Mouse (Mus musculus): ENCODE measurements around the gene Tiam1. TPM values are rescaled to one million over a fixed set of nuclear protein-coding genes. Genes with fewer than 3 reads are reported as not detected.

Gene Tiam1
- total RNA-seq (2021), result 10 to 100 TPM; 58.8 to 64.4 TPM

DNA sequence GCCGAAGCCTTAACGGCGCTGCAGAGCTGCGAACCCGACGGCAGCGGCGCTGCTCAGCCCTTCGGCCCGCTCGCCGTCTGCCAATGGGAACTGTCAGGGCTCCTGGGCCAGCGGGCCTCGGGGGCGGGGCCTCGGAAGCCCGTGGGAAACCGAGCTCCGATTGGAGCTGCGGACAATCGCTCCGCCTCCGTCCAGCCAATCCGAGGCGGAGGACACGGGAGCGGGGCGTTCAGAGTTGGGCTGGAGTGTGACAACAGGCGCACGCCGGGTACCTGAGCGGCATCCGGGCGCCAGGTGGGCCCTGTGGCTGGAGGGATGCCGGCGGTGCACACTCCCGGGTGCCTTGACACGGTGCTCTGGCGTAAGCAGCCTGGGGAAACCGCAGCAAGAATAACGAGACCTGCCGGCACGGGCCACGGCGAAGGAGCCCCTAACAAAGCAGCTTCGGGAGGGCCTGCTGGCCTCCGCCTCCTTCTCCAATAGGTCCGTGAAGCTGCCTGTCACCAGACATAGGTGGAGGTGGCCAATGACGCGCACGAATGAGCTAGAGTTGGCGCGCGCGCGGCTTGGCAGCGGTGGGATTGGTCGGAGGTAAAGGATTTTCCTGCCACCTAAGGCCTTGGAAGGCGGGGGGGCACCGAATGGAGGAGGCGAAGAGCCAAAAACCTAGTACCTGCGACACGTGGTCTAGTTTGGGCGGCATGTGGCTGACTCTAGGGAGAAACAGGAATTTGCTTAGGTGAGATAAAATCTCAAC, at the start of gene Tiam1:
Gene Tiam1 (minus strand): TSS at position 10 of the 757 bp plus-strand sequence.
- intact Hi-C loops (cut with DNase I), result no loop called here
- peak; percentile 99 for DNase-seq

DNA sequence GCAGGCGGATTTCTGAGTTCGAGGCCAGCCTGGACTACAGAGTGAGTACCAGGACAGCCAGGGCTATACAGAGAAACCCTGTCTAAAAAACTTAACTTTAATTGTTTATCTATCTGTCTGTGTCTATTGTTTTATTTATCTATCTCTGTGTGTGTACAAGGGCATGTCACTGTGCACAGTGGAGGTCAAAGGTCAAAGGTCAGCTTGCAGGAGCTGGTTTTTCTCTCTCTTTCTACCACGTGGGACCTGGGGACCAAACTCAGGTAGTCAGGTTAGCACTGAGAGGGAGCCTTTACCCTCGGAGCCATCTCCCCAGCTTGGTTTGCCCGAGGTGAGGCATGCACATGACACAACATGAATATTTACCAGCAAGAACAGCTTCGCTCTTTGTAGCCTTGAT, 47.7 kb upstream of the Tiam1 start:
- DNase-seq, result no peak
- intact Hi-C loops (cut with DNase I), result no loop called here

DNA sequence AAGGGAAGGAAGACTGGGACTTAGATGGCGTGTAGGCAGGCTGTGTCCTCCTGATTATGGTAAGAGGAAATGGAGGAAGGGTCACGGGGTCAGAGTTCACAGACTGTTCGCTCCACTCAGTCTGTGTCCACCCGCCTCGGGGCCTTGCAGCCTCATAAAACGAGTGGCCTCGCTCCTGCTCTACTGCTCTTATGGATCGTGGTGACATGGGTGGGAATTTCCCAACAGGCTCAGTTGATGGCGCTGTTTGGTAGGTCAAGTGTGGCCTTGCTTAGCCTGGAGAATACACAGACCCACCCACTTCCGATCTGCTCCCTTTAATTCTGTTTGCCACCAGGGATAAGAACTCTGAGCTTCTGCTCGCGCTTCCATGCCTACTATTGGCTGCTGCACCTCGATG, 43.9 kb upstream of the Tiam1 start:
- intact Hi-C loops (cut with DNase I), result no loop called here
- DNase-seq, result no peak

DNA sequence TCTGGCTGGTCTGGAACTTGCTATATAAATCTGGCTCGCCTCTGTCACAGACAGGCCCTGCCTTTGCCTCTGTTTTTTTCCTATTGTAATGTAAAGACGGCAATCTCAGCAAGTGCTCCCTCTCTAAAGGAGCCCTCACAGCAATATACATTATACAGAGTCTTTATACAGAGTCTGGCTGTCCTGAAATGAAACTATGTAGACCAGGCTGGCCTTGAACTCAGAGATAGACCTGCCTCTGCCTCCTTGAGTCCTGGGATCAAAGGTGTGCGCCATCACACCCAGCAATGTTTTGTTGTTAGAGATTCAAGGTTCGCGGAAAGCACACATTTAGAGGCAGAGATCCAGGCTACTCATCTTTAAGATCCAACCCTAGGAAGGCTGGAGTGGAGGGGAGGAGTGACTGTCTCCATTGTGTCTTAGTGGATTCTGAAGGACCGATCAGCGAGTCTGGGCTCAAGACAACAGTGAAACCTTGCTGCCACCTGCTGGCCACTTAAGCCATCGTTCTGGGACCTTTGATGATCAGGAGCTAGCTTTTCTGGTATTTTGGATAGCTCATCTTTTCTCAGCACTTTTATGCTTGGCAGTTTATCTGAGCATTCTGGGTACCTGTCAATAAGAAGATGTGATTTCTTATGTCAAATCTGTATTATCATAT, 42.5 kb upstream of the Tiam1 start:
- intact Hi-C loops (cut with DNase I), result no loop called here
- peak; percentile 83 for DNase-seq

DNA sequence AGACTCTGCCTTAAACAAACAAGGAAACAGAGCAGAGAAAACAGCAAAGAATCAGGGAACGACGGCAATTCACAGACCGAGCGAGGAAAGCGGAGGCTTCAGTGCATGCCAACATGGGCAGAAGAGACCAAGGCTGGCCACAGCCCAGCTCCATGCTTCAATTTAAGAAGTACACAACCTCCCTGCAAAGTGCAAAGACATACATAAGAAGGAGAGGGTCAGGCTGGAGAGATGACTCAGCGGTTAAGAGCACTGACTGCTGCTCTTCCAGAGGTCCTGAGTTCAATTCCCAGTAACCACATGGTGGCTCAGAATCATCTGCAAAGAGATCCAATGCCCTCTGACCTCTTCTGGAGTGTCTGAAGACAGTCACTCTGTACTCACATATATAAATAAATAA, 40.6 kb upstream of the Tiam1 start:
- no peak for DNase-seq
- intact Hi-C loops (cut with DNase I), result loop anchor here (5.0 kb wide), 1 partner anchor 412 kb away; no protein-coding TSS in a partner anchor

DNA sequence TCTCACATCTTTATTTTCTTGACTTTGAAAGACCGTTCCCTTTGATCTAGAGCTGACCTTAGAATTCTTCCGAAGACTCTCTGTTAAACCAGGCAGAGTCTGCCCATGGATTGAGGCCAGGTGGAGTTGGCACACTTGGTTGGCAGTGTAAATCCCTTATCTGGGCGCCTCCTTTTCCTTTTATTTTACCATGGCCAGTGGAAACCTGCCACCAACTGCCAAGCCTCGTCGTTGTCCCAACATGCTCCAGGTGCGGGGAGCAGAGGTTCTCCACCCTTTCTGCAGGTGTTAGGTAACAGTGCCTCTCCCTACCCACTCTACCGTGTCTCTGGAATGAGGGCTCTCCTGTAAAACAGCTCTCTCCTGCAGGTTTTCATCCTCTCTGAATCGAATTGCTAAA, 38.1 kb upstream of the Tiam1 start:
- DNase-seq, result no peak
- intact Hi-C loops (cut with DNase I), result loop anchor here (5.0 kb wide), 1 partner anchor 409 kb away; no protein-coding TSS in a partner anchor

DNA sequence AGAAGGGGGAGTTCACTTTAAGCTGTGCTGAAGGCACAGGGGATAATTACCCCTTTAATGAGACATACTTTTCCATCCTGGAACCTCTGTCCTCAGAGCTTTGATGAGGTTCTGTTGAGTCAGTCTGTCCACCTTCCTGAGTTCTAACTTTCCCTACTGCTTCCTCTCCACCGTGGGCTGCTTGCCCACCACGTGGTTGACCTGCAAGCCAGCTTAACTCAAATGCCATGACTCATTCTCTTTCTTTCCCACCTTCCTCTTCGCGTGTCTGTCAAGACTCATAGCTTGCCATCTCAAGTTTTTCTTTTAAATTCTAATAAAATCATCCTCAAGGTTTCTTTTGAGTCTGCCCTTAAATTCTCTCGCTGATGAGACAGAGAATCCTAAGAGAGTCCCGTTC, 37.4 kb upstream of the Tiam1 start:
- intact Hi-C loops (cut with DNase I), result loop anchor here (5.0 kb wide), 1 partner anchor 409 kb away; no protein-coding TSS in a partner anchor
- no peak for DNase-seq

DNA sequence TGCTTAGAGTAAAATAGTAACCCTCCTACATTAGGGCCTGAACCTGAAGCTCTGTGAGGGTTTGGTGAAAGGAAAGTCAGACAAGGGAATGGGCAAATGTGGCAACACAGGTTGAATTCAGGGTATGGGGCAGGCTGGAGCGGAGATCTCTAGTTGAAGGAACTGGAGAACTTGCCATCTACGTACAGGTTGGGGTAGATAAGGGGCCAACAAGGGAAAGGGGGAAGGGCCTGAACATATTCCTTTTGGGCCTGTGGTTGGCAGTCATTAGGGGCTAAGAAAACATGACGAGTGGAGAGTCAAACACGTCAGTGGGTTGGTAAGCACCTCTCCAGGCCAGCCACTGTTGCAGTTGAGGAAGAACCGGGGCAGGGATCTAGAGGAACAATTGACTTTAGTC, 36.3 kb upstream of the Tiam1 start:
- DNase-seq, result no peak
- intact Hi-C loops (cut with DNase I), result loop anchor here (5.0 kb wide), 1 partner anchor 408 kb away; no protein-coding TSS in a partner anchor

DNA sequence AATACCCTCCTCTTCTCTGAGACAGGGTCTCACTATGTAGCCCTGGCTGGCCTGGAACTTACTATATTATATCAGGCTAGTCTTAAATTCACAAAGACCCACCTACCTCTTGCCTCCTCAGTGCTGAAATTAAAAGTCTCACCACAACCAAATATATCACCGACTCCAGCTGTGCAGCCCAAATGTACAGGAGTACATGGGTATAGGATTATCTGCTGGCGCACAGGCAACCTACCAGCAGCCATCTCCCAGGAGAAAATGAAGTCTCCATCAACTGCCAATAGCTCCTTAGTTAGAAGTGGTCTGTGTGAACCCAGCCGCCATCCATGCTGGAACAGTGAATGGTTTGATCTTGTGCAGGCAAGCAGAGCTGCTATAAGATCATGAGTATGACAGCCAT, 34.8 kb upstream of the Tiam1 start:
- intact Hi-C loops (cut with DNase I), result no loop called here
- no peak for DNase-seq

DNA sequence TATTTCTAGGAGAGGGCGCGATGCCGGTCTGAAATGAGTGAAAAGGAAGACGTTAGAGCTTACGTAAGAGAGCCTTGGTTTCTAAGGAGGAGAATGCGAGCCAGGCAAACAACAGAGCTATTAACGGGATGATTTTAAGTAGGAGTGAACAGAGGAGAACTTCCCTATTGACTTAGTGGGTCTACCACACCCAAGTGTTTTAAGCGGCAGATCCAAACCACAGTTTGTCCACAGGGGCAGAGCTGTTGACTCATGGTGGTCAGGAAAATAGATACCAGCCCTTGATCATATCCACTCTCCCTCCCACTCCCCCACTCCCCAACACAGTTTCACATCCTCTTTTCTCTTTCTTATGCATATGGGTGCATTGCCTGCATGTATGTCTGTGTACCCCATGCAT, 33.9 kb upstream of the Tiam1 start:
- intact Hi-C loops (cut with DNase I), result no loop called here
- no peak for DNase-seq

DNA sequence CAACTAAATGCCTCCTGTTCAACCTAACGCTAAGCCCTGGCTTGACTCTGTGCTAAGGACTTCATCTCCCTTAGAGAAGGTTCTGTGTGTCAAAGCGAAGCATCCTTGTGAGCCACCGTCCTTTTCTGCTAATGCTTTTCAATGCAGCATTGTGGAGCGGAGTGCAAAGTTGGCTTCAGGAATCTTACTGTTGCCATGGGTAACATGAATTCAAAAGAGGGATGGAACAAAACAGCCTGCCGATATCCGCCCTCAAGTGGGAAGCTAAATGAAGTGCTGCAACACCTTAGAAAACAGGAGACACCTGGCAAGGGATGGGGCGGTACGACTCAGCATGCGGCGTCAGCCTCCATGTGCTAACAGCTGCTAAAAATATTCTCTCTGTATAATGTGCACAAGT, 32.9 kb upstream of the Tiam1 start:
- intact Hi-C loops (cut with DNase I), result no loop called here
- DNase-seq, result no peak

DNA sequence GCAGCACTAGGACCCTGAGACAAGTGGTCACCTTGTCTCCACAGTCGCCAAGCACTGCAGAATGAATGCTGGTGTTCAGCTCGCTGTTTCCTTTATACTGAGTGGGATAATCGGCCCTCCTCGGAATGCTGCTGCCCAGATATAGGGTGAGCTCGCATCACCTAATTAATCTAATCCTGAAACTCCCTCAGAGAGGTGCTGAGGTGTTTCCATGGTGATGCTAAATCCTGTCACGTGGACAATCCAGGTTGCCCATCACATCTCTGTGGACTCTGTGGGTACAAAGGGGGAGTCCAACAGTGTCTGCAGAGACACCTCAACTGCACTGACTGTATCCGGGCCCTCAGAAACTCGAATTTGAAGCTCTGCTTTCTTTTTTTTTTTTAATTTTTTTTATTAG, 27.8 kb upstream of the Tiam1 start:
- intact Hi-C loops (cut with DNase I), result no loop called here
- DNase-seq, result no peak

DNA sequence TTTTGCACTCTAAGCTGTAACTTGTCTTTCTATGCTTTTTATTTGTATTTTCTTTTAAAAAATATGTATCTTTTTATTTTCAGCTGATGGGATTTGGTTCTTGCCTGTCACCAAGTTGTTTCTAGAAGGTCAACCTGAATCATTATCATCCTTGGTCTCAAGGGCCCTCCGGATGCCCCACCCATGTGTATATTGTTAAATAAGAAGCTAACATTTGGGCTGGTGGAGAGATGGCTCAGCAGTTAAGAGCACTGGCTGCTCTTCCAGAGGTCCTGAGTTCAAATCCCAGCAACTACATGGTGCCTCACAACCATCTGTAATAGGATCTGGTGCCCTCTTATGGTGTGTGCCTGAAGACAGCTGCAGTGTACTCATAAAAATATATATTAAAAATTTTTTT, 27.1 kb upstream of the Tiam1 start:
- no peak for DNase-seq
- intact Hi-C loops (cut with DNase I), result no loop called here

DNA sequence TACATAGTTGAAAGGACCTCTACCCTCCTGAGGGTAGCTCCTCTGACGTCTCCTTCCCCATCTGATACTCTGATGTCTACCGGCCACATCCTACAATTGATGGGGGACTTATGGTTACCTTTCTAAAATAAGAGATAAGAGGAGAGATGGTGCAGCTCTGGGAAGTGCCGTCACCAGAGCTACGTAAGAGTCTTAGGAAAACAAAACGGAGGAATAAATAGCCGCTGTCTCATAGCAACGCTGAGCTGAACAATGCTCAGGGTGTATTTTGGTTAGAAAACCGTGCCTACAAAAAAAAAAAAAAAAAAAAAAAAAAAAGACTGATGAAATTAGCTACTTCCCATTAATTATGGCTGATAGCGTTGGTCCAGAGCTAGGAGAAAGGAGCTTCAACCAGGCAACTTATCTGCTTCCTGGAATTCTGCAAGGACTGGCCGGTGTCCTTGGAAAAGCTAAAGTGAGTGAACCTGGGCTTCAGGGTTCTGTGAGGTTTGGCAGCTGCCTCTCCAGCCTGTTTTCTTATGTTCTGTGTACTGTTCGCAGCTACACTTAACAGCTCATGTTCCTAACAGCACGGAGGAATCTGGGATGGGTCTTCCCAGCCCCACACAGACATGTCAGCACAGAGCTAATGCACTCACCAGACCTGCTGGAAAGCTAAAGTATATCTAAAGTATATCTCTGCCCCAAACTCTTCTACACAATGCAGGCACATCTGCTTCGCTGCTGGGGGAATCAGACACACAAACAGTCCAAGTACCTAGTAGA, 26.5 kb upstream of the Tiam1 start:
- no peak for DNase-seq
- intact Hi-C loops (cut with DNase I), result loop anchor here (5.0 kb wide), 1 partner anchor 398 kb away; no protein-coding TSS in a partner anchor

DNA sequence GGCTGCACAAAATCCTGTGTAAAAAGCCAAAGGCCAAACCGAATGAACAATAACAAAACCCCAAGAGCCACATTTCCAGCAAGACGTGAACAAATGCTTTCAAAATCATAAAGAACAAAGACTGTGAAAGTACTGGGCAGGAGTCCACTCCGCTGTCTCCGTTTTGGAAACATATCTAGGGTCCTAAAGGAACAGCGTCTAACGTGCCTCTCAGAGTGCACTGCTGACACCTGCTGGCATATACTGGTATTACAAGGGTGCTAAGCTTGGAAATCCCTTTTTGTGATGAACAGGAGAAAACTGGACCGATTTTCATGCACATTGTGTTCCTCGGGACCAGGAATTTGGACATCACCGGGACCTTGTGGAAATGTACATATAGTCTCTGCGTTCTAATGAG, 24.1 kb upstream of the Tiam1 start:
- peak; percentile 80 for DNase-seq
- intact Hi-C loops (cut with DNase I), result loop anchor here (2.0 to 5.0 kb wide), 2 partner anchors 323 to 395 kb away; no protein-coding TSS in a partner anchor

DNA sequence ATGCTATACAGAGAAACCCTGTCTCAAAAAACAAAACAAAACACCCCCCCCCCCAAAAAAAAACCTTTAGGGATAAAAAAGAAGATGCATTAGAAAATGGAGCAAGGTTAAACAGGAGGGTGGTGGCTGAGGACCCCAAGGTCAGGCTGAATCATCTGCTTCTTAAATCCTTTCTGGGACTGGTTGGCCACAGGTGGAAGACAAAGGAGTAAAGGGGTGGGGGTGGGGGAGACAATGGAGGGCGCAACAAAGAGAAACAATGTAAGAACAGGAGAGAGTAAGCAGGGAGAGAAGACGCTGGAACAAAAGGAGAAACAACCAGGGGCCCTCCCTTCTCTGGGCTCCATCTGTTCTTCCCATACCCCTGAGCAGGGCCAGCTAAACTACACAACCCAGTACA, 21.9 kb upstream of the Tiam1 start:
- intact Hi-C loops (cut with DNase I), result loop anchor here (5.0 kb wide), 1 partner anchor 393 kb away; no protein-coding TSS in a partner anchor
- no peak for DNase-seq

DNA sequence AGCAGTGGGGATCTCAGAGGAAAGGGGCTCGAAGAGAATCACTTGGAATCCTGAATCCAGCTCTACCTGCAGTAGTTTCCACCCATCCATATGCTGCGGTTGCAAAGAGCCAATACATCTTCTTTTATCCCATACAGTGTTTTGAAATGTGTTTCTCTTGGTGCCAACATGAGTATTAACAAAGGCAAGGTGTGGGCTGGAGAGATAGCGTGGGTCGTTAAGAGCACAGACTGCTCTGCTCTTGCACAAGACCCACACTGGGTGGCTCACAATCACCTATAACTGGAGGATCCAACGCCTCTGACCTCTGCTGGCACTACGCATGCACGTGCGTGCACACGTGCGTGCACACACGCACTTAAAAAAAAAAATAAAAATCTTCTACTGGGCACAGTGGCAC, 21.4 kb upstream of the Tiam1 start:
- DNase-seq, result no peak
- intact Hi-C loops (cut with DNase I), result loop anchor here (5.0 kb wide), 1 partner anchor 393 kb away; no protein-coding TSS in a partner anchor

DNA sequence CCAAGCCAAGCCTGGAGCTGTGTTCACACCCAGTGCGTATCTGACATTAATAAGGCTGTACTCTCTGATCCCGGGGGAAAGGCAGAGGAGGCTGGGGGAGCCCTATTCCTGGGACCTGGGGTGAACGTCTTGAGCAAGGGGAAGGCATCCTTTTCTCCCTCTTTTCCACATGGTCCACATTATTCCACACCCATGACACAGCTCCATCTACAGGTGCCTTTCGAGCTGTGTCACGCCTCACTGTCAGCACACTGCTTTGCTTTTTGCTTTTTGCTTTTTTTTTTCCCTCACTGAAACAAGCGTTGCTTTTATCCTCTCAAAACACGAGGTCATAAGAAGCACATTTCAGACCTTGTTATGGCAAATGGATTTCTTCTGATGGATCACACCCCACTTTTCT, 11.5 kb upstream of the Tiam1 start:
- no peak for DNase-seq
- intact Hi-C loops (cut with DNase I), result no loop called here

DNA sequence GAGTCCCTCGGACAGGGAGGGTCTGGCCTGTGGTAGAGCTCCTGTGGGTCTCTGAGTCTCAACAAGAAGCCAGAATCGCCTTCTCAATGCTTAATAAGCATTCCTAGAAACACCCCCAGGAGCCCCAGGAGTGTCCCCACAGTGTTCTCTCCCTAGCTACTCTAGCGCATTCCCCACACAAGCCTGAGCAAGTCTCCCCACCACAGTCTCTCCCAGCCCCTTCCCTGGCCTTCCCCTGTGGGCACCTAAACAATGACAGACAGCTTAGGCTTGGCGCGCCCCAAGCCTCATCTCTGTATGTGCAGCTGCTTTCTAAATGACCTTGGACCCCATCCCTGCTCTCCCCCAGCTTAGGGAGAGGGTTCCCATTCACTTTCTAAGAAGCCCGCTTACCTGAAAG, 7.3 kb upstream of the Tiam1 start:
- no peak for DNase-seq
- intact Hi-C loops (cut with DNase I), result no loop called here

DNA sequence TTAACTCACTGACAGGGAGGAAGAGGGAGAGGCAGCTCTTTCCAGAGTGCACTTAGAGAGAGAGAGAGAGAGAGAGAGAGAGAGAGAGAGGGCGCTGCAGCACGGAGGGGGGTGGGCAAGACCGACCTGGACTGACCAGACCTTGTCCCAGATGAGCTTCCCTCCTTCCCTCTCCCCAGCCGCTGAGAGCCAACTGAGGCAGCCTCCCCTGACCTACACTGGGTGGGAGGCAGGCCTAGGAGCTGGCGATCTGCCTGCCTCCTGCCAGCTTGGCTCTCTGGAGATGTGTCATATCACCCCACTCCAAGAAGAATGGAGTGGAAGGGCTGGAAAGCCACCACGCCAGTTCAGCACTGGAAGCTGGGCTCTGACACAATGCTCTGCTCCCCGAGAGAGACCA, 6.6 kb upstream of the Tiam1 start:
- DNase-seq, result no peak
- intact Hi-C loops (cut with DNase I), result no loop called here

DNA sequence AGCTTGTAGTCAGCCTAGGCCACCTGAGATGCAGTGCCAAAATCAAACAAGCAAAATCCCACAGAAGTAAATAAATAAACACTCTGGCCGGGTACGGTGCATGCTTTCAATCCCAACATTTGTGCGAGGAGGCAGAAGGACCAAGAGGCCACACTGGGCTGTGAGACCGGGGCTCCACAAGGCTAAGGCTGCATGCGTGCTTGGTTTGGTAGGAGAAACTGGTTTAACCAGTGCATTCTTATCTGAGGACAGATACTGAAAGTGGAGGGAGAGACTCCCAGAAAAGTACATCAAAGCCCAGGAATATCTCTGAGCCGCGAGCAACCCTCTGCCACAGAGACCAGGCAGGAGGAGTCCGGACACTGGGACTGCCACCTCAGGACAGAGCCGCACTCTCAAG, 5.8 kb upstream of the Tiam1 start:
- intact Hi-C loops (cut with DNase I), result no loop called here
- DNase-seq, result no peak
